Mouse (Mus musculus) heart, embryonic 11.5 days (tissue): ENCODE results near the gene Gstm7. TPM values are rescaled to one million over a fixed set of nuclear protein-coding genes. Genes with fewer than 3 reads are reported as not detected.

ENCODE experiments used
- ATAC-seq: fragments of 200-750 bp; cut with Nextera tagmentation; replicated peaks from 2 replicates; pipeline ENCODE4 v1.8.0; 2017; ENCODE audit warnings: moderate library complexity; ENCODE audit not compliant: insufficient number of reproducible peaks, low FRiP score, low TSS enrichment
- H3K27ac ChIP-seq: fragments of 300-500 bp; sonication (generic); 2 replicates; pipeline ENCODE4 v1.5.1; 2014; ENCODE audit warnings: mild to moderate bottlenecking, low read depth, low read length
- H3K27me3 ChIP-seq: fragments of 300-500 bp; sonication (generic); 2 replicates; pipeline ENCODE4 v1.6.1; 2014; ENCODE audit warnings: mild to moderate bottlenecking, low read length, mixed read lengths; ENCODE audit not compliant: control insufficient read depth, insufficient read depth
- H3K36me3 ChIP-seq: fragments of 300-500 bp; sonication (generic); 2 replicates; pipeline ENCODE4 v1.6.1; 2014; ENCODE audit warnings: mild to moderate bottlenecking, low read length, moderate library complexity, mixed read lengths; ENCODE audit not compliant: control insufficient read depth, insufficient read depth
- H3K4me1 ChIP-seq: fragments of 300-500 bp; sonication (generic); 2 replicates; pipeline ENCODE4 v1.6.1; 2014; ENCODE audit warnings: low read length; ENCODE audit not compliant: control insufficient read depth, insufficient read depth
- H3K4me2 ChIP-seq: fragments of 300-500 bp; sonication (generic); 2 replicates; pipeline ENCODE4 v1.6.1; 2014; ENCODE audit warnings: mild to moderate bottlenecking, moderate library complexity
- H3K4me3 ChIP-seq: fragments of 300-500 bp; sonication (generic); 2 replicates; pipeline ENCODE4 v1.5.1; 2014; ENCODE audit warnings: low read depth, low read length
- H3K9ac ChIP-seq: fragments of 300-500 bp; sonication (generic); 2 replicates; pipeline ENCODE4 v1.6.1; 2014; ENCODE audit warnings: mild to moderate bottlenecking, low read depth, low read length, moderate library complexity
- H3K9me3 ChIP-seq: fragments of 300-500 bp; sonication (generic); replicated peaks from 2 replicates; pipeline ENCODE4 v1.6.1; 2016; ENCODE audit warnings: low read length; ENCODE audit not compliant: control insufficient read depth
- WGBS: fragments of 180-500 bp; shearing (Covaris S2); extraction: QIAGEN DNeasy Blood & Tissue Kit; methylation state at CpG from one replicate; pipeline ENCODE4 v1.1.7; 2014; ENCODE audit not compliant: insufficient replicate concordance; 5-methylcytosine and 5-hydroxymethylcytosine counted together
- polyA plus RNA-seq: library from polyadenylated mRNA; unstranded; fragments of >200 nt; fragmentation: Nextera tagmentation; extraction: Ambion mirVana; gene quantifications from 2 replicates; pipeline ENCODE4 v1.2.1, GENCODE M21; 2014

The Gstm7 gene
- polyA plus RNA-seq, 1 experiment from 2014 or later, result 20.3 TPM

- Histone ChIP-seq H3K9me3 (no peaks in the 10 kb centered on the region), H3K27ac (no peak within 1 kb of the TSS), H3K4me1 (peaks cover 8% of the 10 kb centered on the region), H3K36me3 (no peaks in the 10 kb centered on the region), H3K4me2 (peak within 1 kb of the TSS; percentile 56), H3K4me3 (peak within 1 kb of the TSS; percentile 21), H3K9ac (no peak within 1 kb of the TSS), H3K27me3 (no peaks in the 10 kb centered on the region)
- no peak; the same call in 1 of the 2 replicates for ATAC-seq
- 11% methylated on average over 20 of the region's 20 CpGs for WGBS
These were observed 11.8 kb upstream of the Gstm7 start, which contains the start of gene Gstm6 for GRCm38 (mm10) chr3:107943239-107943990. TSS of gene Gstm6 (minus strand) at chr3:107943749.

DNA sequence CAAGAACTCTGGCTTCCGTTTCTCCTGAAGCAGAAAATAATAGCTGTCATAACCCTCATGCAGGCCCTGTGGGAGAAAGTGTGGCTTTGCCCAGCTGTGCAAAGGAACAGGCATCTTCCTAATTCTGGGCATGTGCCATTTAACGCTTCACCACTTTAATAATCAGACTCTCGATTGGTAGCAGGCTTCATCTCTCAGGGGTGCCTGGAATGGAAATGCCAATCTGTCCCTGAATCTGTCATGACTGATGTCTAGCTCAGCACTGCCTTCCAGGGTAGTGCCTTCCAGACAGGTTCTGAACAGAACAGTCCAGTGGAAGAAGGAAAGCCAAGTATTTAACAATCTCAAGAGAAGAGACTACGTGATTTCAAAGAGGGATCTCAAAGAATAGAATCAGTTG lies 9.6 kb upstream of the Gstm7 start:
- Histone ChIP-seq H3K36me3 (no peaks in the 10 kb centered on the region), H3K4me2 (no peak overlapping the region), H3K27ac (no peak overlapping the region), H3K27me3 (no peaks in the 10 kb centered on the region), H3K4me3 (no peak overlapping the region), H3K4me1 (peaks cover 8% of the 10 kb centered on the region), H3K9me3 (no peaks in the 10 kb centered on the region), H3K9ac (no peak overlapping the region)
- 75% methylated on average over 4 of the region's 4 CpGs for WGBS
- ATAC-seq, result no peak

DNA sequence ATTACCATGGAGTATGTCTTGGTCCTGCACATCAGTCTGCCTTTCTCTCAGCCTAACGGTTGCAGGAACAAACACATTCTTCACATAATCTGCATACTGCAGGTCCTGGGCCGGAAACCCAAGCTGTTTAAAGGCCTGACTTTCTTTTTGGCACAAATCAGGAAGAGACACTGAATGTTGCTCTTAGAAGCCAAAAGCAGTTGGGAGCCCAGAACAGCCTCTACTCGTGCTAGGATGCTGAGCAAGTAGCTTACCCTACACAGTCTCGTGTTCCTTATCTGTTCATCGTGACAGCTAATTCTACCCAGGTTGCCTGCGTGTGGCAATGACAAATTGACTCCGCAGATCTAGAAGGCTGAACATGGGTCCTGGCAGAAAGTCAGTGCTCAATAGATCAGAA lies 8.9 kb upstream of the Gstm7 start:
- WGBS, result 44% methylated on average over 7 of the region's 7 CpGs
- ATAC-seq, result no peak
- no peak overlapping the region for H3K27ac ChIP-seq

GRCm38 (mm10) chr3:107939830-107940229 lies 8.2 kb upstream of the Gstm7 start:
- Histone ChIP-seq H3K4me1 (peaks cover 8% of the 10 kb centered on the region), H3K4me3 (no peak overlapping the region)
- ATAC-seq, result no peak

More for the DNA sequence above, 8.9 kb upstream of the Gstm7 start:
- H3K4me2 ChIP-seq, result no peak overlapping the region
- no peaks in the 10 kb centered on the region for H3K9me3 ChIP-seq
- H3K27me3 ChIP-seq, result no peaks in the 10 kb centered on the region
- no peak overlapping the region for H3K4me3 ChIP-seq
- no peak overlapping the region for H3K9ac ChIP-seq
- H3K4me1 ChIP-seq, result peaks cover 8% of the 10 kb centered on the region
- no peaks in the 10 kb centered on the region for H3K36me3 ChIP-seq

DNA sequence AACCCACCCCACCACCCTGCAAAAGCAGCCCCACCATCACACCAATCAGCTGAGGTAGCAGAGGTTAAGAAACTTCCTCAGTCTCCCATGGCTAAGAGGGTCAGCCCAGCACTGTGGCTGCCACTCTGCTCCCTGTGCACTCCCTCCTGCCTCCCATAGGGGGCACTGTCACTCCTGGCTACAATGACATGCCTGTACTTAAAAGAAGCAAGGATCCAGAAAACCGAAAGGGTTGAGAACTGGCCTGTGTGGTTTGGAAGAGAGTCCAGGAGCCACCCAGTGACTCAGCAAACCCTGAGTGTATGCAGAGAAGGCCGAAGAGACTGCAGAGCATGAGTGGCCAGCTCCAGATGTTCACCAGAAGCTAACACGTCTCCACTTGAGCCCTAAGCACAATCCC lies 7.8 kb upstream of the Gstm7 start:
- Histone ChIP-seq H3K27ac (no peak overlapping the region), H3K9me3 (no peaks in the 10 kb centered on the region), H3K36me3 (no peaks in the 10 kb centered on the region), H3K9ac (no peak overlapping the region), H3K4me1 (peaks cover 8% of the 10 kb centered on the region), H3K27me3 (no peaks in the 10 kb centered on the region), H3K4me2 (no peak overlapping the region), H3K4me3 (no peak overlapping the region)
- no peak for ATAC-seq
- 44% methylated on average over 3 of the region's 3 CpGs for WGBS

More at GRCm38 (mm10) chr3:107939830-107940229, 8.2 kb upstream of the Gstm7 start:
- Histone ChIP-seq H3K9me3 (no peaks in the 10 kb centered on the region), H3K27me3 (no peaks in the 10 kb centered on the region), H3K4me2 (no peak overlapping the region), H3K27ac (no peak overlapping the region), H3K9ac (no peak overlapping the region), H3K36me3 (no peaks in the 10 kb centered on the region)
- 75% methylated on average over 4 of the region's 4 CpGs for WGBS

DNA sequence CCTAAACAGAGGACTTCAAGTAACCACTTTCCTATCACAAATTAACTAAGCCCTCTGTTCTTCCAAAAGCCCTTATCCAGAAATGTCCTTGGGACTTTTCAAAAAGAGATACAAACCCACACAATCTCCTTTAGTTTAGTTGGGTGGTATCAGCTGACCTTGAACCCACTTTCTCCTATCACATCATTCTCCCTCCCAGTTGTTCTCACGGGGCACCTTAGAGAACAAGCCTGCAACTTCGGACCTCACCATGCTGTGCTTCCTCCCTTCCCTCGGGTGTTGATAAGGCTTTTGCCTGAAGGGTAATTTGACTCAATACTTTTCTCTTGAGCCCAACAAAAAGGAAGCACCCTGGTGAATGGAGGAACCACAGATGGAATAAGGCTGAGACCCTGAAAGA lies 4.3 kb upstream of the Gstm7 start:
- Histone ChIP-seq H3K9me3 (no peaks in the 10 kb centered on the region), H3K4me3 (no peak overlapping the region), H3K27me3 (no peaks in the 10 kb centered on the region), H3K36me3 (no peaks in the 10 kb centered on the region), H3K27ac (no peak overlapping the region), H3K9ac (no peak overlapping the region), H3K4me1 (peaks cover 11% of the 10 kb centered on the region), H3K4me2 (no peak overlapping the region)
- WGBS, result 18% methylated on average over 3 of the region's 3 CpGs
- ATAC-seq, result no peak

DNA sequence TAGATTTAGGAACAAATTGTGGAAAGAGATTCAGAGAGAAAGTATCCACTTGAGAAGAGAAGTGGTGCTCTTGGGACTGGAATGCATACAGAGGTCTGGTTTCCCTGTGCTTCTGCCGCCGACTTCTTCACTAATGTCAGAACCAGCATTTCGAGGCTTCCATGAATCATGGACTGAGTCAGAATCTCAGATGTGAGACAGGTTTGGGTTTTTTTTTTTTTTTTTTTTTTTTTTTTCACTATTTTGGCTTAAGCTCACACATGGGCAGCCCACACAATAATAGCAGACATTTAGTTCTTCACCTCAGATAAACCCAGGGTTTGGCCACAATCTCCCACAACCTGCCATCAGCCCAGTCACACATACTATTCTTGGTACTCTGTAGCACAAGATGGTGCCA lies 3.7 kb upstream of the Gstm7 start:
- no peak overlapping the region for H3K27ac ChIP-seq
- H3K9me3 ChIP-seq, result no peaks in the 10 kb centered on the region
- H3K4me2 ChIP-seq, result no peak overlapping the region
- WGBS, result 40% methylated on average over 3 of the region's 3 CpGs
- no peaks in the 10 kb centered on the region for H3K36me3 ChIP-seq
- no peak overlapping the region for H3K4me3 ChIP-seq
- H3K27me3 ChIP-seq, result no peaks in the 10 kb centered on the region
- no peak overlapping the region for H3K9ac ChIP-seq
- ATAC-seq, result no peak
- peaks cover 6% of the 10 kb centered on the region; the same call in 1 of the 2 replicates for H3K4me1 ChIP-seq

- WGBS, result 72% methylated on average over 6 of the region's 6 CpGs
- Histone ChIP-seq H3K9me3 (no peaks in the 10 kb centered on the region), H3K4me2 (no peak overlapping the region), H3K9ac (no peak overlapping the region), H3K27me3 (no peaks in the 10 kb centered on the region), H3K4me3 (no peak overlapping the region), H3K36me3 (no peaks in the 10 kb centered on the region), H3K4me1 (peaks cover 3% of the 10 kb centered on the region; the same call in 1 of the 2 replicates), H3K27ac (no peak overlapping the region)
- no peak for ATAC-seq
These were observed 511 bp upstream of the Gstm7 start for GRCm38 (mm10) chr3:107932128-107932527.

DNA sequence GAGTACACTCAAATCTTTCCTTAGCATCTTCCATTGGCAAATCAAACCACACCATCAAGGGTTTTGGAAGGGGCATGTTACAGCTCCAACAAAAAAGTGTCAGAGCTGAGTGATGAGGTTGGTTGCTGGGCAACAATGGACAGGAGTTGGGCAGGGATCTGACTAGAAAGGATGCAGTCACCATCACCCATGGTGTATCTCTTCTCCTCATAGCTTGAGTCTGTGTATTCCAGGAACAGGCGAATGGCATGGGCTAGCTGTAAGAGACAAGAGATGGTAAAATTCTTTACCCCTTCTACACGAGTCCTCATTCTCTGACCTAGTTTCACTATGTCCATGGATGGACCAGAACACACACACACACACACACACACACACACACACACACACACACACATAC lies 483 bp downstream of the Gstm7 start:
- Histone ChIP-seq H3K4me1 (peaks cover 3% of the 10 kb centered on the region; the same call in 1 of the 2 replicates), H3K27ac (peak overlapping the region; percentile 64), H3K9ac (peak overlapping the region; percentile 58; the same call in 1 of the 2 replicates), H3K4me2 (peak overlapping the region; percentile 68), H3K4me3 (peak overlapping the region; percentile 37), H3K9me3 (no peaks in the 10 kb centered on the region), H3K36me3 (no peaks in the 10 kb centered on the region), H3K27me3 (no peaks in the 10 kb centered on the region)
- no peak for ATAC-seq
- WGBS, result 63% methylated on average over 2 of the region's 2 CpGs
